Mouse (Mus musculus): ENCODE data around the gene Prss16. TPM values are rescaled to one million over a fixed set of nuclear protein-coding genes. Genes with fewer than 3 reads are reported as not detected.
"Not testable (repeated sequence)": the region's sequence is repeated elsewhere in the genome, so short reads cannot be mapped to it uniquely, and the experiment has no call there.

Gene Prss16
- polyA plus RNA-seq, 1 experiment from 2014 or later = not detected

DNA sequence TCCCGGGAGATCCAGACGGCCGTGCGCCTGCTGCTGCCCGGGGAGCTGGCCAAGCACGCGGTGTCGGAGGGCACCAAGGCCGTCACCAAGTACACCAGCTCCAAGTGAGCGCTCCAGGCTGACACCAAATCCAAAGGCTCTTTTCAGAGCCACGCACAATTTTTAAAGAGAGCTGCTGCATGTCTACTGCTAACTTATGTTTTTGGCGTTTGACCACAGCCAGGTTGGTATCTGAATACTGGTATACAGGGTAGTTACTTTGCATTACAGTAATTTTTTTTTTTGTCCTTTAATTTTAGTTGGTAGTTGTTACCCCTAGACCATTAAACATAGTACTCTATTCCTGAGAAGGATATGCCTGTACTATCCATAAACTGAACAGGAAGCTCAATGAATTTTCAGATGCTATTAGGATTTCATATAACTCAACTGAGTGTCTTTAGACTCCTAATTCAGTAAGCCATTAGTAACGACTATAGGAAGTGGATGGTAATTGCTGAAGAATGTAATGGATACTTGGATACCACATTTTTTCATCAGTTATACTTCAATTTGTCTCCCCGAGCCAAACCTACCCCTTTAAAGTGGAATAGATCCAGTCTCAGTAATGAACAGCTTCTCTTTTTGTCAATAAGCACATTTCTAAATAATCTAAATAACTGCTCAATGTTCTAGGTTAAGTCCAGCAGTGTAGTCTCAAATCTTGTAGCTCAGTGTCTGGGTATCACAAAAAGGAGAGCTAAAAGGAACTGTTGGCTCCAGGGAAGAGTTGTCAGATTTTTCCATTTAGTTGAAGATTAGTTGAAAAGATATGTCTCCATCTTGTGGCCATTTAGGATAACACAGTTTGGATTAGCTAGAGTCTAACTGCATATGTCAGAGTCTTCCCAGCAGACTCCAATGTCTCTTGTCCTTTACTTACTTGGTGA lies 34.2 kb upstream of the Prss16 start:
- Histone ChIP-seq H3K27ac (peak overlapping the region; percentile 81), H3K4me3 (replicated peaks; ENCODE audit: low read length) (peak overlapping the region; percentile 35), H3K27me3 (ENCODE audit: control insufficient read depth, insufficient read depth, low read length) (no peaks in the 10 kb centered on the region), H3K4me1 (replicated peaks; ENCODE audit: control insufficient read depth, insufficient read depth, low read length) (peaks cover 21% of the 10 kb centered on the region), H3K9ac (peak overlapping the region; percentile 46), H3K4me2 (replicated peaks) (peak overlapping the region; percentile 61), H3K36me3 (replicated peaks; ENCODE audit: control insufficient read depth, insufficient read depth) (no peaks in the 10 kb centered on the region), H3K9me3 (ENCODE audit: control insufficient read depth, low read length) (no peaks in the 10 kb centered on the region)
- DNase-seq (ENCODE audit: low spot score) (peak; percentile 83), ATAC-seq (ENCODE audit: low FRiP score) (peak; percentile 9; the same call in 1 of the 2 replicates)
- 2% methylated on average over 9 of the region's 14 CpGs for WGBS

DNA sequence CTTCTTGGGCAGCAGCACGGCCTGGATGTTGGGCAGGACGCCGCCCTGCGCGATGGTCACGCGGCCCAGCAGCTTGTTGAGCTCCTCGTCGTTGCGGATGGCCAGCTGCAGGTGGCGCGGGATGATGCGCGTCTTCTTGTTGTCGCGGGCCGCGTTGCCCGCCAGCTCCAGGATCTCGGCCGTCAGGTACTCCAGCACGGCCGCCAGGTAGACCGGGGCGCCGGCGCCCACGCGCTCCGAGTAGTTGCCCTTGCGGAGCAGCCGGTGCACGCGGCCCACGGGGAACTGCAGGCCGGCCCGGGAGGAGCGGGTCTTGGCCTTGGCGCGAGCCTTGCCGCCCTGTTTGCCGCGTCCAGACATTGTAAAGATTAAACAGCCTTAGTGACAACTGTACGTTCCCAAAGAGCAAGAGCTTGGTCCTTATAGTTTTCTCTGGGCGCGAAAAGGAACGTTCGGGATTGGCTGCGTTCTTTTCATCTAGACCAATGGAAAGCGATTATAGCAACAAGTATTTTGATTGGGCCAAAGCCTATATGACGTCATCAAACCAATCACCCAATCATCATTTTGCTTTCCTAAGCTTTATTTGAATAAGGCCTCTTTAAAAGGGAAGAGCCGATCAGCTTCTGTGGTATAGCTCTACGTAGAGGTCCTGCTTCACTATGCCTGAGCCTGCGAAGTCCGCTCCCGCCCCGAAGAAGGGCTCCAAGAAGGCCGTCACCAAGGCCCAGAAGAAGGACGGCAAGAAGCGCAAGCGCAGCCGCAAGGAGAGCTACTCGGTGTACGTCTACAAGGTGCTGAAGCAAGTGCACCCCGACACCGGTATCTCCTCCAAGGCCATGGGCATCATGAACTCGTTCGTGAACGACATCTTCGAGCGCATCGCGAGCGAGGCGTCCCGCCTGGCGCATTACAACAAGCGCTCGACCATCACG lies 33.3 kb upstream of the Prss16 start, which contains the start of the genes Hist1h2ag and Hist1h2bj:
Gene Hist1h2ag, minus strand, starts transcription at position 377 of the 935 bp plus-strand sequence.
Gene Hist1h2bj, plus strand, starts transcription at position 647 of the 935 bp plus-strand sequence.
- DNase-seq (ENCODE audit: low spot score) (peak; percentile 100), ATAC-seq (ENCODE audit: low FRiP score) (peak; percentile 93)
- H3K27me3 ChIP-seq (ENCODE audit: control insufficient read depth, insufficient read depth, low read length); H3K36me3 ChIP-seq (replicated peaks; ENCODE audit: control insufficient read depth, insufficient read depth); H3K9me3 ChIP-seq (ENCODE audit: control insufficient read depth, low read length): not testable (repeated sequence)
- Histone ChIP-seq H3K4me3 (replicated peaks; ENCODE audit: low read length) (peak within 1 kb of the TSS; percentile 35), H3K9ac (peak within 1 kb of the TSS; percentile 49), H3K4me2 (replicated peaks) (peak within 1 kb of the TSS; percentile 61), H3K4me1 (replicated peaks; ENCODE audit: control insufficient read depth, insufficient read depth, low read length) (peaks cover 21% of the 10 kb centered on the region), H3K27ac (peak within 1 kb of the TSS; percentile 81)
- WGBS = under 1% methylated on average over 38 of the region's 80 CpGs

- ATAC-seq (ENCODE audit: low FRiP score) = no peak
- Histone ChIP-seq H3K36me3 (replicated peaks; ENCODE audit: control insufficient read depth, insufficient read depth) (no peaks in the 10 kb centered on the region), H3K4me2 (replicated peaks) (peak overlapping the region; percentile 61), H3K9ac (peak overlapping the region; percentile 49), H3K4me3 (replicated peaks; ENCODE audit: low read length) (peak overlapping the region; percentile 35), H3K4me1 (replicated peaks; ENCODE audit: control insufficient read depth, insufficient read depth, low read length) (peaks cover 21% of the 10 kb centered on the region), H3K27me3 (ENCODE audit: control insufficient read depth, insufficient read depth, low read length) (no peaks in the 10 kb centered on the region), H3K9me3 (ENCODE audit: control insufficient read depth, low read length) (no peaks in the 10 kb centered on the region), H3K27ac (peak overlapping the region; percentile 81)
- WGBS = 4% methylated on average over 13 of the region's 13 CpGs
- DNase-seq (ENCODE audit: low spot score) = peak; percentile 43
Observed at GRCm38 (mm10) chr13:22041651-22042567, 32.4 kb upstream of the Prss16 start.

DNA sequence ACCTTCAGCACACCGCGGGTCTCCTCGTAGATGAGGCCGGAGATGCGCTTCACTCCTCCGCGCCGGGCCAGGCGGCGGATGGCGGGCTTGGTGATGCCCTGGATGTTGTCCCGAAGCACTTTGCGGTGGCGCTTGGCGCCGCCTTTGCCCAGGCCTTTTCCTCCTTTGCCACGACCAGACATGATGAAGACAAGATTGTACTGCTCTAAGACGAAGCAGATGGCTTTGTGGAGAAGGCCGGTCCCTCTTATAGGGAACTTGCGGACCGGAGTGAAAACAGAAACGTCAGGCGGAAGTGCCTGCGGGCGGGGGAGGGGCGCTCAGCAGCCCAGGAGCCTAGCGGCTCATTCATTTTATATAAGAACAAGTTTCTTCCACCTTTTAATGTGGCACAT lies 31.6 kb upstream of the Prss16 start, which contains the start of gene Hist1h4i:
Gene Hist1h4i, minus strand, starts transcription at position 221 of the 395 bp plus-strand sequence.
- not testable (repeated sequence) for H3K27me3 ChIP-seq (ENCODE audit: control insufficient read depth, insufficient read depth, low read length); H3K36me3 ChIP-seq (replicated peaks; ENCODE audit: control insufficient read depth, insufficient read depth); H3K9me3 ChIP-seq (ENCODE audit: control insufficient read depth, low read length)
- Histone ChIP-seq H3K9ac (peak within 1 kb of the TSS; percentile 49), H3K4me2 (replicated peaks) (peak within 1 kb of the TSS; percentile 61), H3K27ac (peak within 1 kb of the TSS; percentile 81), H3K4me3 (replicated peaks; ENCODE audit: low read length) (peak within 1 kb of the TSS; percentile 35), H3K4me1 (replicated peaks; ENCODE audit: control insufficient read depth, insufficient read depth, low read length) (peaks cover 29% of the 10 kb centered on the region)
- 0% methylated on average over 24 of the region's 27 CpGs for WGBS
- DNase-seq (ENCODE audit: low spot score) (peak; percentile 96), ATAC-seq (ENCODE audit: low FRiP score) (peak; percentile 71)

DNA sequence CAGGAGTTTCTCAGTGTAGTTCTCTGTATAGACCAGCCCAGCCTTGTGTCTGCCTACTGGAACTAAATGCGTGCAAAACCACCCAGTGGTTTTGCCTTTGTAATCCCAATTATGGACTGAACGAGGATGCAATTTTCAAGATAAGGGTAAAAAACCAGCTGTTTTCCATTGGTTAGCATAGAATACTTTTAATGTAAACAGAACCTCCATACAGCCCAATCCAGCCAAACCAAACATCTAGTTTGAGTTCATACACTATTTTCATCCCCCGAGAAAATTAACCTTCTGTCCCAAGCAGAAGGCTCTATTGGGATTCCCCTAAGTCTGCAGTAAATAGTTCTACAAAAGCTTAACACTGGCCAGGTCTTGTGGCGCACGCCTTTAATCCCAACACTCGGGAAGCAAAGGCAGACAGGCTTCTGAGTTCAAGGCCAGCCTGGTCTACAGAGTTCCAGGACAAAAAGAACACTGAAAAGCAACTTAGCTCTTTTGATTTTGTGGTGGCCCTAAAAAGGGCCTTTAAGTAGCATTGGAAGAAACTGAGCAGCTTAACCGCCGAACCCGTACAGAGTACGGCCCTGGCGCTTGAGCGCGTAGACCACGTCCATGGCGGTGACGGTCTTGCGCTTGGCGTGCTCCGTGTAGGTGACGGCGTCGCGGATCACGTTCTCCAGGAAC lies 31.1 kb upstream of the Prss16 start:
- WGBS = under 1% methylated on average over 19 of the region's 24 CpGs
- H3K27me3 ChIP-seq (ENCODE audit: control insufficient read depth, insufficient read depth, low read length) = no peaks in the 10 kb centered on the region
- H3K27ac ChIP-seq = peak overlapping the region; percentile 66
- H3K4me3 ChIP-seq (replicated peaks; ENCODE audit: low read length) = peak overlapping the region; percentile 28
- H3K9ac ChIP-seq = peak overlapping the region; percentile 12; the same call in 1 of the 2 replicates
- no peaks in the 10 kb centered on the region for H3K9me3 ChIP-seq (ENCODE audit: control insufficient read depth, low read length)
- ATAC-seq (ENCODE audit: low FRiP score) (peak; percentile 12; the same call in 1 of the 2 replicates), DNase-seq (ENCODE audit: low spot score) (no peak)
- H3K36me3 ChIP-seq (replicated peaks; ENCODE audit: control insufficient read depth, insufficient read depth) = no peaks in the 10 kb centered on the region
- peaks cover 30% of the 10 kb centered on the region for H3K4me1 ChIP-seq (replicated peaks; ENCODE audit: control insufficient read depth, insufficient read depth, low read length)
- peak overlapping the region; percentile 61 for H3K4me2 ChIP-seq (replicated peaks)

- H3K9ac ChIP-seq = no peak overlapping the region
- H3K27me3 ChIP-seq (ENCODE audit: control insufficient read depth, insufficient read depth, low read length) = no peaks in the 10 kb centered on the region
- no peak for ATAC-seq (ENCODE audit: low FRiP score)
- peaks cover 30% of the 10 kb centered on the region for H3K4me1 ChIP-seq (replicated peaks; ENCODE audit: control insufficient read depth, insufficient read depth, low read length)
- no peak for DNase-seq (ENCODE audit: low spot score)
- H3K4me3 ChIP-seq (replicated peaks; ENCODE audit: low read length) = peak overlapping the region; percentile 28; the same call in 1 of the 2 replicates
- peak overlapping the region; percentile 61 for H3K4me2 ChIP-seq (replicated peaks)
- H3K36me3 ChIP-seq (replicated peaks; ENCODE audit: control insufficient read depth, insufficient read depth) = no peaks in the 10 kb centered on the region
- peak overlapping the region; percentile 66; the same call in 1 of the 2 replicates for H3K27ac ChIP-seq
- H3K9me3 ChIP-seq (ENCODE audit: control insufficient read depth, low read length) = no peaks in the 10 kb centered on the region
- WGBS = 15% methylated on average over 2 of the region's 2 CpGs
Observed at GRCm38 (mm10) chr13:22039951-22040463, 30.5 kb upstream of the Prss16 start.

- Histone ChIP-seq H3K27me3 (ENCODE audit: control insufficient read depth, insufficient read depth, low read length) (no peaks in the 10 kb centered on the region), H3K9me3 (ENCODE audit: control insufficient read depth, low read length) (no peaks in the 10 kb centered on the region), H3K27ac (no peak overlapping the region), H3K9ac (no peak overlapping the region), H3K4me2 (replicated peaks) (no peak overlapping the region), H3K36me3 (replicated peaks; ENCODE audit: control insufficient read depth, insufficient read depth) (no peaks in the 10 kb centered on the region), H3K4me1 (replicated peaks; ENCODE audit: control insufficient read depth, insufficient read depth, low read length) (peaks cover 35% of the 10 kb centered on the region), H3K4me3 (replicated peaks; ENCODE audit: low read length) (no peak overlapping the region)
- 71% methylated on average over 5 of the region's 5 CpGs for WGBS
- ATAC-seq (ENCODE audit: low FRiP score) (no peak), DNase-seq (ENCODE audit: low spot score) (no peak)
Observed at GRCm38 (mm10) chr13:22039364-22039763, 29.8 kb upstream of the Prss16 start.

DNA sequence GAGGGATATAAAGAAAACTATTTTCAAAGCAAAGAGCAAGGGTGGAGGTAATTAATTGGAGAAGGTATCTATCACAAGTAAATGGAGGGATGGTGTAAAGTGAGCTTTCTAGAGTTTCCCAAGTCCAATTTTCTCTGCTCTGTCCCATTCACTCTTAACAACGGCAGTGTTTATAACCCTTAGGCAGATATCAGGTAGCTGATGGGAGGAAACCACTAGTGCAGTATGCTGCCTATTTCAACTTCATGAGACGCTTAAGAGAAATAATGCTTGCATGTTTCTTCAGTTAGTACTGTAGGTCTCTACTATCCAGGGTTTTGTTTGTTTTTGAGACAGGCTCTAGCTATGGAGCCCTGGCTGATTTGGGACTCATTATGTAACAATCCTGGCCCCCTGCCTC lies 27.9 kb upstream of the Prss16 start:
- DNase-seq (ENCODE audit: low spot score) (no peak), ATAC-seq (ENCODE audit: low FRiP score) (no peak)
- Histone ChIP-seq H3K9me3 (ENCODE audit: control insufficient read depth, low read length) (no peaks in the 10 kb centered on the region), H3K27ac (no peak overlapping the region), H3K36me3 (replicated peaks; ENCODE audit: control insufficient read depth, insufficient read depth) (no peaks in the 10 kb centered on the region), H3K4me3 (replicated peaks; ENCODE audit: low read length) (no peak overlapping the region), H3K9ac (no peak overlapping the region), H3K4me2 (replicated peaks) (no peak overlapping the region), H3K4me1 (replicated peaks; ENCODE audit: control insufficient read depth, insufficient read depth, low read length) (peaks cover 32% of the 10 kb centered on the region), H3K27me3 (ENCODE audit: control insufficient read depth, insufficient read depth, low read length) (no peaks in the 10 kb centered on the region)
- WGBS = 90% methylated on average over 2 of the region's 2 CpGs
